Mouse (Mus musculus) stomach, embryonic 14.5 days (tissue): ENCODE results near the gene Sema5b. TPM values are rescaled to one million over a fixed set of nuclear protein-coding genes. Genes with fewer than 3 reads are reported as not detected.

Experiments used
- ATAC-seq: fragments of 200-750 bp; cut with Nextera tagmentation; 2 replicates; pipeline ENCODE4 v1.8.0; 2017; ENCODE audit warnings: low read depth, moderate TSS enrichment; ENCODE audit not compliant: insufficient number of reproducible peaks, insufficient read depth, low FRiP score
- H3K27ac ChIP-seq: fragments of 300-500 bp; sonication (generic); 2 replicates; pipeline ENCODE4 v1.5.1; 2014; ENCODE audit warnings: mild to moderate bottlenecking, low read length, moderate library complexity, mixed read lengths
- H3K27me3 ChIP-seq: fragments of 300-500 bp; sonication (generic); 2 replicates; pipeline ENCODE4 v1.6.1; 2014; ENCODE audit warnings: low read length, control low read depth, mixed read lengths; ENCODE audit not compliant: control insufficient read depth, insufficient read depth
- H3K36me3 ChIP-seq: fragments of 300-500 bp; sonication (generic); 2 replicates; pipeline ENCODE4 v1.6.1; 2014; ENCODE audit warnings: mild to moderate bottlenecking, control low read depth, low read length, moderate library complexity, mixed read lengths; ENCODE audit not compliant: control insufficient read depth, insufficient read depth
- H3K4me1 ChIP-seq: fragments of 300-500 bp; sonication (generic); 2 replicates; pipeline ENCODE4 v1.6.1; 2014; ENCODE audit warnings: low read length, control low read depth, mixed read lengths; ENCODE audit not compliant: control insufficient read depth, insufficient read depth
- H3K4me2 ChIP-seq: fragments of 300-500 bp; sonication (generic); replicated peaks from 2 replicates; pipeline ENCODE4 v1.6.1; 2014; ENCODE audit warnings: low read depth, low read length, control low read depth
- H3K4me3 ChIP-seq: fragments of 300-500 bp; sonication (generic); 2 replicates; pipeline ENCODE4 v1.5.1; 2014; ENCODE audit warnings: low read depth, low read length, control low read depth
- H3K9ac ChIP-seq: fragments of 300-500 bp; sonication (generic); replicated peaks from 2 replicates; pipeline ENCODE4 v1.6.1; 2014; ENCODE audit warnings: low read depth, mild to moderate bottlenecking, control low read depth, low read length, moderate library complexity, mixed read lengths
- H3K9me3 ChIP-seq: fragments of 300-500 bp; sonication (generic); 2 replicates; pipeline ENCODE4 v1.6.1; 2016; ENCODE audit warnings: low read depth, low read length, control low read depth; ENCODE audit not compliant: control insufficient read depth
- WGBS: fragments of 180-500 bp; shearing (Covaris S2); extraction: QIAGEN DNeasy Blood & Tissue Kit; methylation state at CpG from one replicate; pipeline ENCODE4 v1.1.7; 2014; 5-methylcytosine and 5-hydroxymethylcytosine counted together
- polyA plus RNA-seq: library from polyadenylated mRNA; unstranded; fragments of >200 nt; fragmentation: Nextera tagmentation; extraction: Ambion mirVana; gene quantifications from 2 replicates; pipeline ENCODE4 v1.2.1, GENCODE M21; 2014

Gene Sema5b
- polyA plus RNA-seq, 1 experiment from 2014 or later: 5.2 TPM

GRCm38 (mm10) chr16:35681327-35682108 lies 140.6 kb downstream of the Sema5b start:
- Histone ChIP-seq H3K9me3 (no peaks in the 10 kb centered on the region), H3K4me3 (no peak overlapping the region), H3K9ac (no peak overlapping the region), H3K4me1 (no peaks in the 10 kb centered on the region), H3K27ac (no peak overlapping the region), H3K36me3 (no peaks in the 10 kb centered on the region), H3K4me2 (no peak overlapping the region), H3K27me3 (no peaks in the 10 kb centered on the region)
- ATAC-seq: no peak
- WGBS: 64% methylated on average over 17 of the region's 17 CpGs

- no peak for ATAC-seq
- H3K36me3 ChIP-seq: no peaks in the 10 kb centered on the region
- H3K27me3 ChIP-seq: no peaks in the 10 kb centered on the region
- WGBS: 74% methylated on average over 13 of the region's 13 CpGs
- no peak overlapping the region for H3K27ac ChIP-seq
- H3K4me3 ChIP-seq: no peak overlapping the region
- H3K4me2 ChIP-seq: no peak overlapping the region
- no peaks in the 10 kb centered on the region for H3K4me1 ChIP-seq
- no peak overlapping the region for H3K9ac ChIP-seq
- no peaks in the 10 kb centered on the region for H3K9me3 ChIP-seq
Measured at GRCm38 (mm10) chr16:35685027-35685426, 144.1 kb downstream of the Sema5b start.

- Histone ChIP-seq H3K27ac (no peak overlapping the region), H3K4me2 (no peak overlapping the region), H3K36me3 (no peaks in the 10 kb centered on the region), H3K9ac (no peak overlapping the region), H3K4me1 (no peaks in the 10 kb centered on the region), H3K4me3 (no peak overlapping the region), H3K27me3 (no peaks in the 10 kb centered on the region), H3K9me3 (no peaks in the 10 kb centered on the region)
- ATAC-seq: no peak
- 75% methylated on average over 7 of the region's 7 CpGs for WGBS
Measured at GRCm38 (mm10) chr16:35686491-35686890, 145.5 kb downstream of the Sema5b start.

GRCm38 (mm10) chr16:35691606-35692005 lies 150.7 kb downstream of the Sema5b start:
- ATAC-seq: no peak
- H3K4me3 ChIP-seq: no peak overlapping the region
- H3K9me3 ChIP-seq: no peaks in the 10 kb centered on the region
- H3K4me1 ChIP-seq: no peaks in the 10 kb centered on the region
- no peak overlapping the region for H3K4me2 ChIP-seq
- no peaks in the 10 kb centered on the region for H3K27me3 ChIP-seq
- H3K9ac ChIP-seq: no peak overlapping the region
- WGBS: 91% methylated on average over 7 of the region's 7 CpGs
- H3K27ac ChIP-seq: no peak overlapping the region
- no peaks in the 10 kb centered on the region for H3K36me3 ChIP-seq

- Histone ChIP-seq H3K27me3 (no peaks in the 10 kb centered on the region), H3K36me3 (peaks cover 6% of the 10 kb centered on the region; the same call in 1 of the 2 replicates), H3K9ac (no peak overlapping the region), H3K9me3 (no peaks in the 10 kb centered on the region), H3K4me1 (no peaks in the 10 kb centered on the region), H3K4me3 (no peak overlapping the region), H3K27ac (no peak overlapping the region), H3K4me2 (no peak overlapping the region)
- WGBS: 90% methylated on average over 13 of the region's 13 CpGs
- no peak for ATAC-seq
Measured at GRCm38 (mm10) chr16:35694250-35694846, 153.4 kb downstream of the Sema5b start.

GRCm38 (mm10) chr16:35696103-35696502 lies 155.2 kb downstream of the Sema5b start:
- H3K9ac ChIP-seq: no peak overlapping the region
- no peak for ATAC-seq
- H3K36me3 ChIP-seq: peaks cover 6% of the 10 kb centered on the region; the same call in 1 of the 2 replicates
- H3K4me3 ChIP-seq: no peak overlapping the region
- no peak overlapping the region for H3K4me2 ChIP-seq
- no peak overlapping the region for H3K27ac ChIP-seq
- H3K9me3 ChIP-seq: no peaks in the 10 kb centered on the region
- 74% methylated on average over 2 of the region's 2 CpGs for WGBS
- no peaks in the 10 kb centered on the region for H3K4me1 ChIP-seq
- H3K27me3 ChIP-seq: no peaks in the 10 kb centered on the region

- WGBS: 44% methylated on average over 11 of the region's 11 CpGs
Measured at GRCm38 (mm10) chr16:35701823-35702222, 160.9 kb downstream of the Sema5b start.

GRCm38 (mm10) chr16:35703763-35704679 lies 163.1 kb downstream of the Sema5b start:
- H3K9ac ChIP-seq: no peak overlapping the region
- no peak for ATAC-seq
- H3K4me2 ChIP-seq: no peak overlapping the region

More at GRCm38 (mm10) chr16:35701823-35702222, 160.9 kb downstream of the Sema5b start:
- no peaks in the 10 kb centered on the region for H3K27me3 ChIP-seq
- H3K4me3 ChIP-seq: no peak overlapping the region
- H3K4me1 ChIP-seq: no peaks in the 10 kb centered on the region
- no peaks in the 10 kb centered on the region for H3K9me3 ChIP-seq
- no peak for ATAC-seq
- H3K9ac ChIP-seq: no peak overlapping the region
- H3K27ac ChIP-seq: no peak overlapping the region
- H3K36me3 ChIP-seq: peaks cover 6% of the 10 kb centered on the region; the same call in 1 of the 2 replicates
- H3K4me2 ChIP-seq: no peak overlapping the region

More at GRCm38 (mm10) chr16:35703763-35704679, 163.1 kb downstream of the Sema5b start:
- Histone ChIP-seq H3K4me3 (no peak overlapping the region), H3K36me3 (no peaks in the 10 kb centered on the region), H3K27me3 (no peaks in the 10 kb centered on the region), H3K9me3 (no peaks in the 10 kb centered on the region), H3K4me1 (no peaks in the 10 kb centered on the region), H3K27ac (no peak overlapping the region)
- WGBS: 77% methylated on average over 16 of the region's 16 CpGs
